Mouse (Mus musculus): Measurements from ENCODE around the gene Akap2.

Gene Akap2

GRCm38 (mm10) chr4:57762424-57762823 is 45.0 kb downstream of the Akap2 start:
- no peak for DNase-seq

- DNase-seq: peak; percentile 42 to 62
Measured at GRCm38 (mm10) chr4:57764392-57764791, 46.9 kb downstream of the Akap2 start.

DNA sequence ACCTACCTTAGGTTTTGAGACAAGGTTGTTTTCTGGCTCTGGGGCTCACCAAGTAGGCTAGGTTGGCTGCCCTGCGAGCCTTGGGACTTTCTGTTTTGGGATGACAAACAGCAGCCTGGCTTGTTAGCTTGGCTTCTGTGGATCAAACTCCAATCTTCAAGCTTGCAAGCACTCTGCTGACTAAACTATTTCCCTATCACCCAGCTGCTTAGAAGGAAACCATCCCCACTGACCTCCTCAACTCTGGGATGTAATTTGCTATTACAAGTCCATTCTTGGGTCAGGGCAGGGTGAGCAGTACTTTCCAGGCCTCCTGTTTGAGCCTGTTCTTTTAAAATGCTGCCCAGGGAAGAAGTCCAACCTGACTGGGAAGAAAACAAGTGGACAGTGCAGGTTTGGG is 47.5 kb downstream of the Akap2 start:
- DNase-seq: peak; percentile 63 to 86

GRCm38 (mm10) chr4:57765806-57766205 is 48.3 kb downstream of the Akap2 start:
- no peak for DNase-seq

GRCm38 (mm10) chr4:57769007-57769406 is 51.5 kb downstream of the Akap2 start:
- no peak for DNase-seq

DNA sequence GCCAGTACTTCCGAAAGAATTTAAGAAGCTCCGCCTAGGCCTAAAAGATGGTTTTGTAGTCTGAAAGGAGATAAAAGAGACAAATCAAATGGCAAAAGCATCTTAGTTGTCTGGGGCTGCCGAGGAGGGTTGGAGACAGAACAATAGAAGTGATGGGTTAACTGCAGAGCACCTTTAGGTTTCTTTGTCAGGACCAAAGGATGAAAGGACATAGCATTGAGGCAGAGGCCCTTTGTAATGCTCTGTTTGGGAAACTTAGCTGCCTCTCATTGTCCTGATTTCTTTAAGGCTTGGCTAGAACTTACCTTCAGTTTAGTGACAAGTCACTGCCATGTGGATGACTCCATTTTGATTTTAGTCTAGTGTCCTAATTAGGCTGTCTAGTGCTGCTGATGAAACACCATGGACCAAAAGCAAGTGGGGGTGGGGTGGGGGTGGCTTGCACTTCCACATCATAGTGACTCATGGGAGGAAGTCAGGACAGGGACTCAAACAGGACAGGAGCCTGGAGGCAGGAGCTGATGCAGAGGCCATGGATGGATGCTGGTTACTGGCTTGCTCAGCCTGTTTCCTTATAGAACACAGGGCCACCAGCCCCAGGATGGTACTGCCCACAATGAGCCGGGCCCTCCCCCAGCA is 52.8 kb downstream of the Akap2 start:
- DNase-seq: no peak

DNA sequence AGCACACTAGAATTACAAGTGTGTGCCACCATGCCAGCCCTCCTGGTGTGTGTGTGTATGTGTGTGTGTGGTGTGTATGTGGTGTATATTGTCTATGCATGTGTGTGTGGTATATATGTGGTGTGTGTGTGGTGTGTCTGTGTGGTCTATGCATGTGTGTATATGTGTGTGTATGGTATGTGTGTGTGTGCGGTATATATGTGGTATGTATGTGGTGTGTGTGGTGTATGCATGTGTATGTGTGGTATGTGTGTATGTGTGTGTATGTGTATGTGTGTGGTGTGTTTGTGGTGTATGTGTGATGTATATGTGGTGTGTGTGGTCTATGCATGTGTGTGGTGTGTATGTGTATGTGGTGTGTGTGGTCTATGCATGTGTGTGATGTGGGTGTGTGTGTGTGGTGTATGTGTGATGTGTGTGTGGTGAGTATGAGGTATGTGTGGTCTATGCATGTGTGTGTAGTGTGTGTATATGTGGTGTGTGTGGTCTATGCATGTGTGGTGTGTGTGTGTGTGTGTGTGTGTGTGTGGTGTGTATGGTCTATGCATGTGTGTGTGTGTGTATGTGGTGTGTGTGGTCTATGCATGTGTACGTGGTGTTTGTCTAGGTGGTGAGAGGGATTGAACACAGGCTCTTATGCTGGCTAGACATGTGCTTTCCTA is 54.2 kb downstream of the Akap2 start:
- DNase-seq: no peak

DNA sequence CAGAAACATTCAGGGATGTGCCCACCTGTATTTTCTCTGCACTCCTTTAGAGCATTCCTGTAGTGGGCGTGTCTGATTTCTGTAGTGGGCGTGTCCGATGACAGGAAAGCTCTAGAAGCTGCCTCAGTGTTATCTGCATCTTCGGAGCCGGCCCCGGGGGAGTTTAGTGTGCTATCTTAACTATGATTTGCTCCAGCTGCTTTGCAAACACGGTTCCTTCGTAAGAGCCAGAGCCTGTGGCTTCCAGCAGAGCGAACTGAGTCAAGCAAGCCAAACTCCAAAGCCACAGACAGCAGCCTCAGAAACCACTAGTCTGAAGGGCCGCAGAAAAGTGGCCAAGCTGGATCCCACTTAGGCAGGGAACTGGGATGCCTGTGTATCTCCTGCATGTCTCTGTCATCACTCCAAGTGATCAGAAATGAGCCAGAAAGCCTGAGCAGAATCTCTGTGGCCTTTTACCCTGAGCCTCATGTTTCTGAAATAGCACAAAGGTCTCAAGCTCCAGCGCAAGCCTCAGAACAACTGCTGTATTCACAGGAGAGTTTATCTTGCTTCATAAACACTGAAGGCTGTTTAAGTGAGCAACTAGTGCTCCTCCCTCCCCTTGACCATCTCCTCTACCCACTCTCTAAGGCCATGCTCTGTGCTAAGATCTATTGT is 55.5 kb downstream of the Akap2 start:
- peak in 1 of 2 experiments; percentile 53 for DNase-seq

GRCm38 (mm10) chr4:57774517-57774916 is 57.1 kb downstream of the Akap2 start:
- DNase-seq: no peak

- no peak for DNase-seq
Measured at GRCm38 (mm10) chr4:57775582-57775981, 58.1 kb downstream of the Akap2 start.

GRCm38 (mm10) chr4:57780403-57780802 is 62.9 kb downstream of the Akap2 start:
- no peak for DNase-seq

GRCm38 (mm10) chr4:57780833-57781641 is 63.6 kb downstream of the Akap2 start:
- no peak for DNase-seq

- peak; percentile 84 to 93 for DNase-seq
Measured at GRCm38 (mm10) chr4:57781994-57782393, 64.5 kb downstream of the Akap2 start.

GRCm38 (mm10) chr4:57782549-57783390 is 65.3 kb downstream of the Akap2 start:
- peak in 1 of 2 experiments; percentile 54 for DNase-seq

- no peak for DNase-seq
Measured at GRCm38 (mm10) chr4:57783391-57783770, 65.9 kb downstream of the Akap2 start.

GRCm38 (mm10) chr4:57783853-57784600 is 66.6 kb downstream of the Akap2 start:
- peak; percentile 65 to 73 for DNase-seq

DNA sequence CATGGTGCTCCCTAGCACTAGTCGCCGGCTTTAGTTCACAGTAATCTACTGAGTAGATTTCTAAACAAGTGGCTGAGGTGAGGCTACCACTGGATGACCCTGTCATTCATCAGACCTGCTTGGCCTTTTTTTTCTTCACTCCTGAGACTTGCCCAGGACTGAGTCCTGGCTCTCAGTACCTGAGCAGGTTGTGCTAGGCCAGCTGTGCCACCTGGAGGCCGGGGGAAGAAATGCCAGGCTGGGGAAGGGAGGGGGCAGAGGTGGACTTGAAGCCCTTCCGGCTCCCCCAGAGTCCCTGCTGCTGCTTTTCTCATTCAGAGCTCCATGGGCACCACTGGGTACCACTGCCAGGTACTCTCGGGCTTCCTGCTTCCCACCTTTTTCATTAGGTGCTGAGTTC is 71.3 kb downstream of the Akap2 start:
- peak; percentile 38 to 63 for DNase-seq

DNA sequence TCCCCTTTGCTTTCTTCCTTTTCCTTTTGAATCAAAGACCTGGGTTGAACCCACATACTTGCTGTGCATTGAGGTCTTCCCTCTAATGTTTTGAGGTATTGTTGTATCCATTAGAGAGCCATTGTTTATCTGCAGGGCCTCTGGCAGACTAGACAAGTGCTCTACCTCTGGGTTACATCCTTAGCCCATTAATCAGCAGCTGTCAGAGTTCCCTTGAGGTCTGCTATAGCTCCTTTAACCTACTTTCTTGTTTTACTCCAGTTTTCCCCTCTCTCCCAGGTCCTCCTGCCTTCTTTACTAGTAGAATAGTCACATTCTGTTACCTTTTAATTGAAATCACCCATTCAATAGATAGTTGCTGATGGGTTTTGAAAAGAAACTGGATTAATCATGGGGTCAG is 71.7 kb downstream of the Akap2 start:
- DNase-seq: no peak

- DNase-seq: no peak
Measured at GRCm38 (mm10) chr4:57793989-57794388, 76.5 kb downstream of the Akap2 start.

- no peak for DNase-seq
Measured at GRCm38 (mm10) chr4:57794547-57794946, 77.1 kb downstream of the Akap2 start.

- no peak for DNase-seq
Measured at GRCm38 (mm10) chr4:57797548-57798285, 80.3 kb downstream of the Akap2 start.
